Mouse (Mus musculus) limb, embryonic 14.5 days (tissue): ENCODE measurements at regions not wholly inside any gene's neighbourhood (a gene's known extent, or its start where the extent isn't known, plus 50 kb on each side); places are given as distances from the start of the nearest gene placed in this dataset.
A peak's percentile ranks its signal among the peaks of the same experiment; 100 is the strongest.

Experiments
- ATAC-seq: fragments of 200-750 bp; cut with Nextera tagmentation; 2 replicates; pipeline ENCODE4 v1.8.0; 2017; ENCODE audit warnings: low read depth, moderate number of reproducible peaks, moderate TSS enrichment; ENCODE audit not compliant: low FRiP score
- DNase-seq: peaks from one replicate; pipeline ENCODE4 v3.0.0-alpha.2; 2015; ENCODE audit warnings: low spot score
- H3K27ac ChIP-seq: fragments of 300-500 bp; sonication (generic); replicated peaks from 2 replicates; pipeline ENCODE4 v1.5.1; 2014; ENCODE audit warnings: low read depth, mild to moderate bottlenecking, low read length, moderate library complexity, mixed read lengths
- H3K27me3 ChIP-seq: fragments of 300-500 bp; sonication (generic); 2 replicates; pipeline ENCODE4 v1.6.1; 2014; ENCODE audit warnings: low read length, mixed read lengths; ENCODE audit not compliant: control insufficient read depth, insufficient read depth
- H3K36me3 ChIP-seq: fragments of 300-500 bp; sonication (generic); 2 replicates; pipeline ENCODE4 v1.6.1; 2014; ENCODE audit warnings: mild to moderate bottlenecking, low read length, moderate library complexity, mixed read lengths; ENCODE audit not compliant: control insufficient read depth, insufficient read depth
- H3K4me1 ChIP-seq: fragments of 300-500 bp; sonication (generic); 2 replicates; pipeline ENCODE4 v1.6.1; 2014; ENCODE audit warnings: antibody characterized with exemption, low read length, mixed read lengths; ENCODE audit not compliant: control insufficient read depth, insufficient read depth
- H3K4me2 ChIP-seq: fragments of 300-500 bp; sonication (generic); replicated peaks from 2 replicates; pipeline ENCODE4 v1.6.1; 2014; ENCODE audit warnings: low read depth, mild to moderate bottlenecking, low read length, moderate library complexity; ENCODE audit not compliant: severe bottlenecking
- H3K4me3 ChIP-seq: fragments of 300-500 bp; sonication (generic); replicated peaks from 2 replicates; pipeline ENCODE4 v1.5.1; 2014; ENCODE audit warnings: low read length
- H3K9ac ChIP-seq: fragments of 300-500 bp; sonication (generic); 2 replicates; pipeline ENCODE4 v1.6.1; 2014; ENCODE audit warnings: mild to moderate bottlenecking, low read depth, low read length, moderate library complexity; ENCODE audit not compliant: severe bottlenecking
- H3K9me3 ChIP-seq: fragments of 300-500 bp; sonication (generic); 2 replicates; pipeline ENCODE4 v1.6.1; 2016; ENCODE audit warnings: low read length; ENCODE audit not compliant: control insufficient read depth
- POLR2A ChIP-seq: fragments of 200-500 bp; IDR thresholded peaks from 2 replicates; pipeline ENCODE4 v1.8.0; 2012; ENCODE audit warnings: inconsistent platforms, mild to moderate bottlenecking, moderate library complexity, borderline replicate concordance; ENCODE audit not compliant: insufficient read depth, insufficient read length; ENCODE audit errors: extremely low read depth
- WGBS: fragments of 180-500 bp; shearing (Covaris S2); extraction: QIAGEN DNeasy Blood & Tissue Kit; methylation state at CpG from one replicate; pipeline ENCODE4 v1.1.7; 2014; 5-methylcytosine and 5-hydroxymethylcytosine counted together

GRCm38 (mm10) chr8:116452806-116453205 is 52.0 kb upstream of the Dynlrb2 start:
- no peak for ATAC-seq

GRCm38 (mm10) chr8:116451397-116451796 is 53.4 kb upstream of the Dynlrb2 start:
- Histone ChIP-seq H3K9ac (no peak overlapping the region), H3K4me2 (no peak overlapping the region), H3K4me1 (no peaks in the 10 kb centered on the region), H3K27me3 (no peaks in the 10 kb centered on the region), H3K36me3 (no peaks in the 10 kb centered on the region), H3K27ac (no peak overlapping the region), H3K9me3 (no peaks in the 10 kb centered on the region), H3K4me3 (no peak overlapping the region)
- peak; percentile 21 for DNase-seq
- TF ChIP-seq POLR2A: no peak
- 54% methylated on average over 3 of the region's 3 CpGs for WGBS
- ATAC-seq: no peak

More at GRCm38 (mm10) chr8:116452806-116453205, 52.0 kb upstream of the Dynlrb2 start:
- Histone ChIP-seq H3K36me3 (no peaks in the 10 kb centered on the region), H3K9me3 (no peaks in the 10 kb centered on the region), H3K4me2 (no peak overlapping the region), H3K27me3 (no peaks in the 10 kb centered on the region), H3K27ac (no peak overlapping the region), H3K4me1 (no peaks in the 10 kb centered on the region), H3K4me3 (no peak overlapping the region), H3K9ac (no peak overlapping the region)
- WGBS: 76% methylated on average over 3 of the region's 3 CpGs
- no peak for TF ChIP-seq POLR2A
- DNase-seq: no peak

DNA sequence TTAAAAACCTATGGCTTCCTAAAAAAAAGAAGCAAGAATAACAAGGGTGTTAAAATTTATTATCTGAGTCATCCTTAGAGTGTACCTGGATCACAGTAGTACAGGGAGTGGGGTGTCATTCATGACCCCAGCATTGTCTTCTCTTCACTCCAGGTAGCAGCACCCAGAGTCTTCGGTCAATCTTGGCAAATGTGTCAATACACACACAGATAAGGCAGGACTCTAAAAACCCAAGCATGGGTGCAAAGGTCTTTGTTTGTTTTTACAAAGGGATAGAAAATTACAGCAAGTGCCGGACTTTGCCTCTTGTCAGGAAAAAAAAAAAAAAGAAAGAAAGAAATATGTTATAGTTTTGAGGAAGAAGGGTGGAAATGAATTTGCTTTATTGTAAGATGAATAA is 57.3 kb upstream of the Dynlrb2 start:
- TF ChIP-seq POLR2A: no peak
- no peaks in the 10 kb centered on the region for H3K36me3 ChIP-seq
- no peaks in the 10 kb centered on the region; the same call in 1 of the 2 replicates for H3K9me3 ChIP-seq
- no peak overlapping the region for H3K4me2 ChIP-seq
- DNase-seq: no peak
- no peak overlapping the region for H3K9ac ChIP-seq
- H3K4me1 ChIP-seq: no peaks in the 10 kb centered on the region
- no peak for ATAC-seq
- WGBS: 93% methylated on average over 2 of the region's 2 CpGs
- no peak overlapping the region for H3K4me3 ChIP-seq
- H3K27ac ChIP-seq: no peak overlapping the region
- H3K27me3 ChIP-seq: no peaks in the 10 kb centered on the region

- 46% methylated on average over 2 of the region's 2 CpGs for WGBS
- ATAC-seq (no peak), DNase-seq (no peak)
- no peaks in the 10 kb centered on the region; the same call in 1 of the 2 replicates for H3K27me3 ChIP-seq
- no peak overlapping the region for H3K27ac ChIP-seq
- no peaks in the 10 kb centered on the region for H3K4me1 ChIP-seq
- no peak overlapping the region for H3K4me3 ChIP-seq
- H3K4me2 ChIP-seq: no peak overlapping the region
- H3K9ac ChIP-seq: no peak overlapping the region
- no peak for TF ChIP-seq POLR2A
- no peaks in the 10 kb centered on the region for H3K36me3 ChIP-seq
- no peaks in the 10 kb centered on the region; the same call in 1 of the 2 replicates for H3K9me3 ChIP-seq
These were observed 61.9 kb upstream of the Dynlrb2 start for GRCm38 (mm10) chr8:116442827-116443226.

DNA sequence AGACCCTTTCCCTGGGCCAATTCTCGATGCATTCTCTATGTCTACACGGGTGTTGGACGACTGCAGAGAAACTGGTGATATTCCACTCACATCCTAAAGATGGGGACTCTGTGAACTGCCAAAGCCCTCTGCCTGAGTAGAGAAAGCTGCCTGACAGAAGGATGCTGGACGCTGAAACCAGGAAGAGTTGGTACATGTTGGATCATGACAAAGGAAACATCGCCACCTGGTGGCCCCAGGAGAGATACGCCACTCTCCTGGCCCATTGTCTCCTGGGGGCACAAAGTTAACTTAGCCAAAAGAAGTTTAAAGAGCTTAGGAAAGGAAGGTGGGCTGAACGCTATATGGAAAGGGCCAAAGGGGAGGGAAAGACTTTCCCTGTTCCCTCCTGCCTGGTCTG is 65.9 kb upstream of the Dynlrb2 start:
- H3K9ac ChIP-seq: no peak overlapping the region
- H3K27me3 ChIP-seq: no peaks in the 10 kb centered on the region; the same call in 1 of the 2 replicates
- no peaks in the 10 kb centered on the region for H3K36me3 ChIP-seq
- peak; percentile 70 for DNase-seq
- 0 out of 2 replicates have a peak, but pooled peaks have one; percentile 53 for ATAC-seq
- no peak overlapping the region for H3K4me2 ChIP-seq
- H3K4me3 ChIP-seq: no peak overlapping the region
- no peaks in the 10 kb centered on the region for H3K9me3 ChIP-seq
- no peak for TF ChIP-seq POLR2A
- H3K27ac ChIP-seq: no peak overlapping the region
- 19% methylated on average over 7 of the region's 7 CpGs for WGBS
- no peaks in the 10 kb centered on the region for H3K4me1 ChIP-seq

GRCm38 (mm10) chr8:116435268-116435980 is 69.3 kb upstream of the Dynlrb2 start:
- no peak for DNase-seq
- Histone ChIP-seq H3K27me3 (no peaks in the 10 kb centered on the region), H3K36me3 (no peaks in the 10 kb centered on the region), H3K4me1 (no peaks in the 10 kb centered on the region), H3K4me2 (no peak overlapping the region), H3K9ac (no peak overlapping the region), H3K9me3 (no peaks in the 10 kb centered on the region), H3K4me3 (no peak overlapping the region), H3K27ac (no peak overlapping the region)
- TF ChIP-seq POLR2A: no peak
- WGBS: 61% methylated on average over 15 of the region's 15 CpGs
- ATAC-seq: no peak
